Mouse (Mus musculus): ENCODE data around the gene Isg20l2. TPM values are rescaled to one million over a fixed set of nuclear protein-coding genes. Genes with fewer than 3 reads are reported as not detected.

The Isg20l2 gene
- polyA plus RNA-seq, 1 experiment from 2014 or later: 51.0 TPM

- no peak for ATAC-seq
- Histone ChIP-seq H3K9me3 (no peaks in the 10 kb centered on the region), H3K9ac (replicated peaks) (peak overlapping the region; percentile 52; the same call in 1 of the 2 replicates), H3K27ac (peak overlapping the region; percentile 59), H3K4me3 (replicated peaks) (peak overlapping the region; percentile 29), H3K27me3 (no peaks in the 10 kb centered on the region), H3K4me2 (replicated peaks) (peak overlapping the region; percentile 62), H3K36me3 (no peaks in the 10 kb centered on the region), H3K4me1 (replicated peaks) (peaks cover 82% of the 10 kb centered on the region)
- 5% methylated on average over 13 of the region's 13 CpGs for WGBS
Measured at GRCm38 (mm10) chr3:87949955-87950515, 19.9 kb downstream of the Isg20l2 start.

GRCm38 (mm10) chr3:87951946-87952345, 21.8 kb downstream of the Isg20l2 start:
- peak overlapping the region; percentile 16; the same call in 1 of the 2 replicates for H3K4me3 ChIP-seq (replicated peaks)
- no peaks in the 10 kb centered on the region for H3K9me3 ChIP-seq
- H3K36me3 ChIP-seq: no peaks in the 10 kb centered on the region
- H3K27ac ChIP-seq: peak overlapping the region; percentile 65
- ATAC-seq: no peak
- 15% methylated on average over 12 of the region's 12 CpGs for WGBS
- H3K9ac ChIP-seq (replicated peaks): peak overlapping the region; percentile 44; the same call in 1 of the 2 replicates
- peak overlapping the region; percentile 48 for H3K4me2 ChIP-seq (replicated peaks)
- H3K27me3 ChIP-seq: no peaks in the 10 kb centered on the region
- H3K4me1 ChIP-seq (replicated peaks): peaks cover 63% of the 10 kb centered on the region

- ATAC-seq: peak; percentile 59
- H3K4me2 ChIP-seq (replicated peaks): peak overlapping the region; percentile 48
- no peaks in the 10 kb centered on the region for H3K9me3 ChIP-seq
- peaks cover 58% of the 10 kb centered on the region for H3K4me1 ChIP-seq (replicated peaks)
- H3K4me3 ChIP-seq (replicated peaks): peak overlapping the region; percentile 16; the same call in 1 of the 2 replicates
- 4% methylated on average over 5 of the region's 5 CpGs for WGBS
- H3K27ac ChIP-seq: peak overlapping the region; percentile 65
- H3K9ac ChIP-seq (replicated peaks): peak overlapping the region; percentile 49
- no peaks in the 10 kb centered on the region for H3K27me3 ChIP-seq
- no peaks in the 10 kb centered on the region for H3K36me3 ChIP-seq
Measured at GRCm38 (mm10) chr3:87952440-87952839, 22.3 kb downstream of the Isg20l2 start.

- H3K4me2 ChIP-seq (replicated peaks): no peak overlapping the region
- H3K27ac ChIP-seq: no peak overlapping the region
- H3K4me1 ChIP-seq (replicated peaks): peaks cover 33% of the 10 kb centered on the region
- H3K27me3 ChIP-seq: no peaks in the 10 kb centered on the region
- H3K9me3 ChIP-seq: no peaks in the 10 kb centered on the region
- ATAC-seq: no peak
- 0% methylated on average over 1 of the region's 1 CpGs for WGBS
- no peak overlapping the region for H3K4me3 ChIP-seq (replicated peaks)
- no peaks in the 10 kb centered on the region for H3K36me3 ChIP-seq
- no peak overlapping the region for H3K9ac ChIP-seq (replicated peaks)
Measured at GRCm38 (mm10) chr3:87958056-87958455, 27.9 kb downstream of the Isg20l2 start.

- no peaks in the 10 kb centered on the region for H3K27me3 ChIP-seq
- peaks cover 29% of the 10 kb centered on the region for H3K4me1 ChIP-seq (replicated peaks)
- 28% methylated on average over 4 of the region's 4 CpGs for WGBS
- H3K4me2 ChIP-seq (replicated peaks): no peak overlapping the region
- no peak overlapping the region for H3K27ac ChIP-seq
- no peak overlapping the region for H3K9ac ChIP-seq (replicated peaks)
- H3K4me3 ChIP-seq (replicated peaks): no peak overlapping the region
- no peaks in the 10 kb centered on the region for H3K36me3 ChIP-seq
- no peaks in the 10 kb centered on the region for H3K9me3 ChIP-seq
- no peak for ATAC-seq
Measured at GRCm38 (mm10) chr3:87958476-87958875, 28.4 kb downstream of the Isg20l2 start.

GRCm38 (mm10) chr3:87958967-87959366, 28.9 kb downstream of the Isg20l2 start:
- 32% methylated on average over 1 of the region's 1 CpGs for WGBS
- Histone ChIP-seq H3K4me1 (replicated peaks) (peaks cover 29% of the 10 kb centered on the region), H3K27ac (no peak overlapping the region), H3K36me3 (no peaks in the 10 kb centered on the region), H3K4me2 (replicated peaks) (no peak overlapping the region), H3K9ac (replicated peaks) (no peak overlapping the region), H3K9me3 (no peaks in the 10 kb centered on the region), H3K4me3 (replicated peaks) (no peak overlapping the region), H3K27me3 (no peaks in the 10 kb centered on the region)
- ATAC-seq: no peak

- Histone ChIP-seq H3K4me1 (replicated peaks) (peaks cover 29% of the 10 kb centered on the region), H3K4me2 (replicated peaks) (no peak overlapping the region), H3K36me3 (no peaks in the 10 kb centered on the region), H3K9ac (replicated peaks) (no peak overlapping the region), H3K4me3 (replicated peaks) (no peak overlapping the region), H3K27ac (peak overlapping the region; percentile 95), H3K27me3 (no peaks in the 10 kb centered on the region), H3K9me3 (no peaks in the 10 kb centered on the region)
- ATAC-seq: no peak
- WGBS: 67% methylated on average over 7 of the region's 7 CpGs
Measured at GRCm38 (mm10) chr3:87959371-87959770, 29.3 kb downstream of the Isg20l2 start.

- Histone ChIP-seq H3K9me3 (no peaks in the 10 kb centered on the region), H3K27ac (peak overlapping the region; percentile 95), H3K27me3 (no peaks in the 10 kb centered on the region), H3K4me3 (replicated peaks) (peak overlapping the region; percentile 37), H3K4me2 (replicated peaks) (peak overlapping the region; percentile 60), H3K9ac (replicated peaks) (peak overlapping the region; percentile 71), H3K36me3 (no peaks in the 10 kb centered on the region), H3K4me1 (replicated peaks) (peaks cover 29% of the 10 kb centered on the region)
- ATAC-seq: 0 out of 2 replicates have a peak, but pooled peaks have one; percentile 1
- WGBS: 2% methylated on average over 10 of the region's 10 CpGs
Measured at GRCm38 (mm10) chr3:87960191-87960585, 30.1 kb downstream of the Isg20l2 start.

- H3K4me1 ChIP-seq (replicated peaks): peaks cover 29% of the 10 kb centered on the region
- H3K27me3 ChIP-seq: no peaks in the 10 kb centered on the region
- under 1% methylated on average over 27 of the region's 27 CpGs for WGBS
- ATAC-seq: peak; percentile 98
- peak overlapping the region; percentile 71 for H3K9ac ChIP-seq (replicated peaks)
- peak overlapping the region; percentile 95 for H3K27ac ChIP-seq
- no peaks in the 10 kb centered on the region for H3K36me3 ChIP-seq
- H3K4me3 ChIP-seq (replicated peaks): peak overlapping the region; percentile 37
- peak overlapping the region; percentile 60 for H3K4me2 ChIP-seq (replicated peaks)
- H3K9me3 ChIP-seq: no peaks in the 10 kb centered on the region
Measured at GRCm38 (mm10) chr3:87960586-87961191, 30.6 kb downstream of the Isg20l2 start.

GRCm38 (mm10) chr3:87970184-87970938, 40.2 kb downstream of the Isg20l2 start:
- Histone ChIP-seq H3K4me3 (replicated peaks) (peak overlapping the region; percentile 70), H3K36me3 (peaks cover 2% of the 10 kb centered on the region; the same call in 1 of the 2 replicates), H3K9me3 (no peaks in the 10 kb centered on the region), H3K27ac (peak overlapping the region; percentile 27), H3K4me2 (replicated peaks) (peak overlapping the region; percentile 94), H3K4me1 (replicated peaks) (peaks cover 52% of the 10 kb centered on the region), H3K27me3 (no peaks in the 10 kb centered on the region), H3K9ac (replicated peaks) (peak overlapping the region; percentile 51; the same call in 1 of the 2 replicates)
- ATAC-seq: 0 out of 2 replicates have a peak, but pooled peaks have one; percentile 2
- WGBS: under 1% methylated on average over 21 of the region's 21 CpGs

GRCm38 (mm10) chr3:87970939-87971488, 40.9 kb downstream of the Isg20l2 start, which contains the start of gene Nes:
Gene Nes, plus strand, starts transcription at chr3:87971078.
- peaks cover 55% of the 10 kb centered on the region for H3K4me1 ChIP-seq (replicated peaks)

More at GRCm38 (mm10) chr3:87970939-87971488, 40.9 kb downstream of the Isg20l2 start, which contains the start of gene Nes:
- Histone ChIP-seq H3K27ac (peak within 1 kb of the TSS; percentile 90), H3K27me3 (no peaks in the 10 kb centered on the region), H3K9me3 (no peaks in the 10 kb centered on the region), H3K4me2 (replicated peaks) (peak within 1 kb of the TSS; percentile 94), H3K4me3 (replicated peaks) (peak within 1 kb of the TSS; percentile 70), H3K36me3 (peaks cover 8% of the 10 kb centered on the region), H3K9ac (replicated peaks) (peak within 1 kb of the TSS; percentile 89)
- peak; percentile 71 for ATAC-seq
- under 1% methylated on average over 44 of the region's 44 CpGs for WGBS

All from midbrain, embryonic 13.5 days (tissue).